Mouse (Mus musculus) embryo, embryonic 11 days (tissue): ENCODE results near the gene Sulf2.

Experiments used
- DNase-seq: peaks from one replicate; pipeline ENCODE4 v3.0.0-alpha.2; 2015

The Sulf2 gene

GRCm38 (mm10) chr2:166175145-166175544 lies 19.7 kb upstream of the Sulf2 start:
- peak; percentile 59 for DNase-seq

GRCm38 (mm10) chr2:166173169-166173568 lies 17.7 kb upstream of the Sulf2 start:
- no peak for DNase-seq

- DNase-seq: no peak
Observed at GRCm38 (mm10) chr2:166170173-166170572, 14.7 kb upstream of the Sulf2 start.

- DNase-seq: peak; percentile 65
Observed at GRCm38 (mm10) chr2:166168868-166169267, 13.4 kb upstream of the Sulf2 start.

GRCm38 (mm10) chr2:166167387-166167786 lies 11.9 kb upstream of the Sulf2 start:
- no peak for DNase-seq

GRCm38 (mm10) chr2:166165396-166165795 lies 9.9 kb upstream of the Sulf2 start:
- DNase-seq: no peak

GRCm38 (mm10) chr2:166164601-166165000 lies 9.1 kb upstream of the Sulf2 start:
- no peak for DNase-seq

GRCm38 (mm10) chr2:166163917-166164316 lies 8.5 kb upstream of the Sulf2 start:
- DNase-seq: no peak

- DNase-seq: no peak
Observed at GRCm38 (mm10) chr2:166163252-166163651, 7.8 kb upstream of the Sulf2 start.

GRCm38 (mm10) chr2:166162160-166162559 lies 6.7 kb upstream of the Sulf2 start:
- DNase-seq: no peak

- DNase-seq: no peak
Observed at GRCm38 (mm10) chr2:166159276-166159675, 3.8 kb upstream of the Sulf2 start.

GRCm38 (mm10) chr2:166157767-166158561 lies 2.5 kb upstream of the Sulf2 start:
- DNase-seq: peak; percentile 57

- no peak for DNase-seq
Observed at GRCm38 (mm10) chr2:166157144-166157543, 1.7 kb upstream of the Sulf2 start.

GRCm38 (mm10) chr2:166156122-166156521 lies 659 bp upstream of the Sulf2 start:
- DNase-seq: peak; percentile 43

- DNase-seq: no peak
Observed at GRCm38 (mm10) chr2:166154749-166155453, 562 bp downstream of the Sulf2 start.

- DNase-seq: peak; percentile 69
Observed at GRCm38 (mm10) chr2:166153891-166154711, 1.4 kb downstream of the Sulf2 start.

- DNase-seq: peak; percentile 50
Observed at GRCm38 (mm10) chr2:166153399-166153793, 2.1 kb downstream of the Sulf2 start.

GRCm38 (mm10) chr2:166152734-166153398 lies 2.6 kb downstream of the Sulf2 start:
- no peak for DNase-seq

GRCm38 (mm10) chr2:166151510-166152473 lies 3.7 kb downstream of the Sulf2 start:
- DNase-seq: peak; percentile 49

- no peak for DNase-seq
Observed at GRCm38 (mm10) chr2:166150584-166150983, 4.9 kb downstream of the Sulf2 start.

GRCm38 (mm10) chr2:166149482-166149881 lies 6.0 kb downstream of the Sulf2 start:
- no peak for DNase-seq
